Mouse (Mus musculus) cerebellum, adult (tissue): ENCODE measurements around the gene Crip2.

Source experiments
- ATAC-seq: cut with Nextera tagmentation; 2 replicates; pipeline ENCODE4 v1.9.2; 2017; ENCODE audit warnings: mild to moderate bottlenecking, moderate library complexity, mixed read lengths; ENCODE audit not compliant: insufficient number of reproducible peaks, low FRiP score, low TSS enrichment

Gene Crip2

DNA sequence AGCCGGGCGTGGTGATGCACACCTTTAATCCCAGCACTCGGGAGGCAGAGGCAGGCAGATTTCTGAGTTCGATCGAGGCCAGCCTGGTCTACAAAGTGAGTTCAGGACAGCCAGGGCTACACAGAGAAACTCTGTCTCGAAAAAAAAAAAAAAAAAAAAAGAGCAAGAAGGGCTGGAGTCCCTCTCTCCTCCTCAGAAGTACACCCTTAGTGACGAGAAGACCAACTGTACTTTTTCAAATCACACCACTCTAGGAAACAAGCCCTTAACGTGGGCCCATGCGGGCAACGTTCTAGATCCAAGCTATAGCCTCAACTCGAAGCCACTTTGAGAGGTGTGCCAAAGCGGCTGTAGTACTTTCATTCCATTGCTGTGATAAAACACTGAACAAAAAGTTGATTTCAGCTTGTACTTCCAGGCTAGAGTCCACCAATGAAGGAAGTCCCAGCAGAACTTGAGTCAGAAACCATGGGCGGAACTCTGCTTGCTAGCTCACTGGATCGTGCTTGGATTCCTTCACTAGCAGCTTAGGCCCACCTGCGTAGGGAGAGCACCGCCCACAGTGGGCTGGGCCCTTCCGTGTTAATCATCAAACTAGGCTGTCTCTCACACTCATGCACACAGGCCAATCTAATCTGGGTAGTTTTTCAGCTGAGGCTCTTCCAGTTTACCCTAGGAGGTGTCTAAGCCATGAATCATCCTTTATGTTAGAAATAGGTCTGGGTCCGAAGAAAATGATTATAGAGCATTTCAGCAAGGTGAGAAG is 37.1 kb downstream of the Crip2 start:
- no peak for ATAC-seq

DNA sequence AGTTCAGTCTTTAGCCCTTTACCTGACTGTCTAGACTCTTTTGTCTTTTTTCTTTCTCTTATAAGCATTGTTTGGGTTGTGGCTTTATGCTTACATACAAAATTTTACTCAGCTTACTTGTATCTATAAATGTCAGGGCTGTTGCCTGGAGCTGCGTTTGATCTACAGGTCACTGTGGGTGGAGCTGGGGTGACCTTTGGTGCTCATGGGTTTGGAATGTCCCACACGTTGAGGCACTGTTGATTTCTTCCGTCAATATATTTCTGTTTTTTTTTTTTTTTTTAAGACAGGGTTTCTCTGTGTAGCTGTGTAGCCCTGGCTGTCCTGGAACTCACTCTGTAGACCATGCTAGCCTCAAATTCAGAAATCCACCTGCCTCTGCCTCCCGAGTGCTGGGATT is 41.0 kb downstream of the Crip2 start:
- no peak for ATAC-seq

GRCm38 (mm10) chr12:113184945-113185344 is 44.9 kb downstream of the Crip2 start:
- ATAC-seq: no peak

- ATAC-seq: 0 out of 2 replicates have a peak, but pooled peaks have one; percentile 22
Observed at GRCm38 (mm10) chr12:113185442-113186291, 45.6 kb downstream of the Crip2 start, which contains the start of gene Tmem121. Gene Tmem121, plus strand, starts transcription at chr12:113185930.

DNA sequence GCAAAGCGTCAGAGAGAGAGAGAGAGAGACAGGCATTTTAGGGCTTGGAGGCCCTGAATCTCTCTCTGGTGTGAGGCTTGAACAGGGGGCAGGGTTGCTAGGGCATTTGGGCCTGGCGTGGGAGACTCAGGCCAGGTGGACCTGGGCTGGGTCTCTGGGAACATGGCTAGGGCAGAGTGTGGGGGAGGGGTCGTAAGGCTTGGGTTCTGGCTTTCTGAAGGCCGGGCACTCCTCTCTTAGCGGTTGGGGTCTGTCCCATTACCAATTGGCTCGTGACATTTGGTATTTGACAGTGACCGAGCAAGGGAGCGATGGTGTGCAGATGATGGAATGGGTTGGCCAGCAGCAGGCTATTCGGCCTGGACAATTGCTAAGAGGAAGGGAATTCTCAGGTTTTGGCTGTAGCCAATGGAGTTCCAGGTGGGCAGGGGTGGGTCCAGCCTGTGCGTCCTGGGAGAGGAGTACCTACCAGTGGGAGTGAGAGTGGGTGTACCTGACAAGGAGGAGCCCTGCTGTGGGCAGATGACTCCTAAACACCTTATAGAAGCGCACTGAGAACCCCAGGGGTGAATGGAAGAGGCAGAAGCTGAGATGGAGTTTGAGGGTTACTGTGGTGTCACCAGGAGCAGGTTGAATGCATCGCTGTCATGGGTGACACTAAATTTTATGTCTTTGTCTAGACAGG is 46.4 kb downstream of the Crip2 start:
- no peak for ATAC-seq

DNA sequence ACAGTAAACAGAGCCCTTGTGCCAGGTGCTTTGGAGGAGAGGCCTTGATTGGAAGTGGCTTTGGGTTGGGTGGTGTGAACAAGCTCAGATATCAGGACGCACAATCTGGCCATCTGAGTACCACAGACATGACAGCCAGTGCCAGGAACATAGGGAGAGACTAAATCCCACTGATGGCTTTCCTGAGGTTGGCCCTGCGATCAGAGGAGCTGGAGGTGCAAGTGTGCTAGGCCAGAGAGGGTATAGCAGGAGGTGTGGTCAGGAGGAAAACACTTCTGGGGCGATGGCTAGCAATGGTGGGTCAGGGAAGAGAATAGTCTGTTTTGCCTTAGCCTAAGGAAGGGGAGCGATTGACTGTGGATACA is 47.0 kb downstream of the Crip2 start:
- ATAC-seq: no peak

DNA sequence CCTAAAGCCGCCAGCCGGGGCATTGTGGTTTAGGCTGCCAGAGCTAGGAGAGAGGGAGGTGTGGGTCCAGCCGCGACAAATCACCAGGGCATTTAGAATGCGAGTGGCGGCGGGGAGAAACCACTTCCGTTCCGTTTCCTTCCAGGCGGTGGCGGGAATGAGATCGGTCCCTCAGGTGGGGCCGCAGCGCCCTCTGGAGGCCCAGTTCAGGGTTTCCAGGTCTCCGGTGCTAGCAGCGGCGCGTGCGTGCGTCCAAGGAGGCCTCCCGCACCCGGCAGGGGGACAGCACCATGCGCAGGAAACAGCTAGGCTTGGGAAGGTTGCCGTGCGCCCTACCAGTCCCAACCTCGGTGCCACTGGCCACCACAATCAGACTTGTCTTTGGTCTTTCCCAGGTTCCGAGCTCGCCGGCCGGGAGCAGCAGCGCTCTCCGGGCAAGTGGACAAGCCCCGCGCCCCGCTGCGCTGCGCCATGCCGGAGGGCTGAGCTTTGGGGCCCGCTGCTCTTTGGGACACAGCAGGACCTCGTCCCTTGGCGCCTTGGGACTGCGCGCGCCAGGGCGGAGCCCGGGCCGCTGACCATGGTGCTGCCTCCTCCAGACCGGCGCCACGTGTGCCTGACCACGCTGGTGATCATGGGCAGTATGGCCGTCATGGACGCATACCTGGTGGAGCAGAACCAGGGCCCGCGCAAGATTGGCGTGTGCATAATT is 47.7 kb downstream of the Crip2 start:
- ATAC-seq: peak; percentile 69

DNA sequence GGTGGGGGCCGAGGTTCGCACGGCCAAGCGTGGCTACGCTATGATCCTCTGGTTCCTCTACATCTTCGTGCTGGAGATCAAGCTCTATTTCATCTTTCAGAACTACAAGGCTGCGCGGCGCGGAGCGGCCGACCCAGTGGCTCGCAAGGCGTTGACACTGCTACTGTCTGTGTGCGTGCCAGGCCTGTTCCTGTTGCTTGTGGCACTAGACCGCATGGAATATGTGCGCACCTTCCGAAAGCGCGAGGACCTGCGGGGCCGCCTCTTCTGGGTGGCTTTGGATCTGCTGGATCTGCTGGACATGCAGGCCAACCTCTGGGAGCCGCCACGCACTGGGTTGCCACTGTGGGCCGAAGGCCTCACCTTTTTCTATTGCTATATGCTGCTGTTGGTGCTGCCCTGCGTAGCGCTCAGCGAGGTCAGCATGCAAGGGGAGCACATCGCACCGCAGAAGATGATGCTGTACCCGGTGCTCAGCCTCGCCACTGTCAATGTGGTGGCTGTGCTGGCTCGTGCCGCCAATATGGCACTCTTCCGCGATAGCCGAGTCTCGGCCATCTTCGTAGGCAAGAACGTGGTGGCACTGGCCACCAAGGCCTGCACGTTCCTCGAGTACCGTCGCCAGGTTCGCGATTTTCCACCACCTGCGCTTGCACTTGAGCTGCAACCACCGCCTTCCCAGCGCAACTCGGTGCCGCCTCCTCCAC is 48.5 kb downstream of the Crip2 start:
- no peak for ATAC-seq

DNA sequence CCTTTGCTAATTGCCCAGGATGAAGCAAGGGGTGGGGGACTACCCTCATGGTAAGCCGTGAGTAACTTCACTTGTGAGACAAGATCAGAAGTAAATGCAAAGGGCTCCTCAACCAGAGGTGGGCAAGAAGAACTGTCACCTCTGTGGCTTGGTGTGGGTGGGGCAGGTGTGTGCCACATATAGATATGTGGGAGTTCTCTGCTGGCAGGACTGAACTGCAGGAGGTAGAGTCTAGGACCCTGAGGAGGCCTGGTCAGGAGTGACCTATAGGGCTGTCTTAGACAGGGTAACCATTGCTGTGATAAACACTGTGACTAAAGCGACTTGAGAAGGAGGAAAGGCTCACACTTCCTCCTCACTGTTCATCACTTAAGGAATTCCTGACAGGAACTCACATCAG is 53.4 kb downstream of the Crip2 start:
- no peak for ATAC-seq
